Mouse (Mus musculus): ENCODE results near the gene Olfr66.
A peak's percentile ranks its signal among the peaks of the same experiment; 100 is the strongest.

Olfr66 gene

DNA sequence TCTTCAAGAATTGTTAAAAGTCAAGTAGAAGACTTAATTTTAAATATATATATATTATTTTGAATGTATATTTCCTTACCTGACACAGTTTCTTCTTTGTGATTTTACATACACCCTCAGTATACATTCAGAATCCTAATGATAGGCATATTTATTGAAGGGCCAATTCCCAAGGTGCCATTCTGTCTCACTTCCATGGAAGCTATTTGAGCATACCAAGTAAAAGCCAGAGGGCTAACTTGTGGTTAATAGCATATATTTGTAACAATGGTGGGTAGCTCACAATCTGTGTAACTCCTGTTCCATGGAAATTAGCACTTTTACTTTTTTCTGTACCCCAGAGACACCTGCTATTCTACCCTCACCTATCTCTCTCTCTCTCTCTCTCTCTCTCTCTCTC, at the start of gene Olfr66:
TSS of gene Olfr66 (minus strand) at position 101 of the 400 bp plus-strand sequence.
- no peak for DNase-seq

DNA sequence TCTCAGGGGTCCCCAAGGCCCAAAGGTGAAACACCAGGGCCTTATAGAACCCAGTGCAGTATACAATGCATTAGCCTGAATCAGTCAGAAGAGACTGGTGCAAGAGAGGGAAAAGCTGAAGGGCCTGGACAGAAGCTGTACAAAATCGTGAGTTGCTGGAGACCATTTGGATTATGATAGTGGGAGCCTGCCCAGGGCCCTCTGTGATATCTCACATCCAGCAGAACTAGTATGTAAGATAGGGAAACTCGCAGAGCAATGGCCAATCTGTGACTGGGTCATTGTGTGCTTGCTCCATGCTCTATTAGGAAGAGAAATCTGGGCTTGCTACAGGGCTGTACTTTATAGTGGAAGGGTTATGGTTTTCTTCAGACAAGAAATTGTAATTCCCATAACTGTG, 48.2 kb upstream of the Olfr66 start, which contains the start of gene Olfr632:
TSS of gene Olfr632 (plus strand) at position 84 of the 400 bp plus-strand sequence.
- no peak for DNase-seq

DNA sequence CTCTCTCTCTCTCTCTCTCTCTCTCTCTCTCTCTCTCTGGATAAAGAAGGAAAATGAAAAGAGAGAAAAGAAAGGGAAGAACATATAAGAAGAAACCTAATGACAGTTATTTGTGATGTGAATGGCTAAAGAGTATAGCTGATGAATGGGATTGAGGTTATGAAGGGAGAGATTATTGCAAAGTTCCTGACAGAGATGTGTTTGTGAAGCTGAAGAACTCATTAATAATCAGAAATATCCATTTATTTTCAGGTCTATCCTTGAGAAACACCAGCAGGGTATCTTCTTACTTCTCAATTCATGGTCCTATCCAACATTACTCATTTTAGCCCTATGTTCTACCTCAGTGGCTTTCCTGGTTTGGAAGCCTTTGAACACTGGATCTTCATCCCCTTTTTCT, 42.5 kb upstream of the Olfr66 start, which contains the start of gene Olfr631:
TSS of gene Olfr631 (plus strand) at position 301 of the 400 bp plus-strand sequence.
- no peak for DNase-seq

DNA sequence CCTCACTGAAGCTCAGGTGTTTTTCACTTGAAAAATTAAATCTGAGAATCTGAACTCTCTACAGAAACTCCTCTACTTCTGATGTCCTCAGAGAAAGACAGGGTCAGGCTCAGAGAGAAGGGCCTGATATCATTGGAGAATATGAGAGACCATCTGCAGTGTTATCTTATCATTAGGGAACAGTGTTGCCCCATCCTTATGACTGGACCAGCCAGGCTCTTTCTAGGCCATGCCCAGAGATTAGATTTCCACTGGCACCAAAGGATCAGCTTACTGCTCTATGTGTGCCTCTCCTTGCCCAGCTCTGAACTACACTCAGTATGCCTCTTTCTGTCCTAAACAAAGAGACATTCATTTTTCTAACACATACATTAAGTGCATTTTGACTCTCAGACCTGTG, 29.3 kb upstream of the Olfr66 start:
- DNase-seq = no peak

DNA sequence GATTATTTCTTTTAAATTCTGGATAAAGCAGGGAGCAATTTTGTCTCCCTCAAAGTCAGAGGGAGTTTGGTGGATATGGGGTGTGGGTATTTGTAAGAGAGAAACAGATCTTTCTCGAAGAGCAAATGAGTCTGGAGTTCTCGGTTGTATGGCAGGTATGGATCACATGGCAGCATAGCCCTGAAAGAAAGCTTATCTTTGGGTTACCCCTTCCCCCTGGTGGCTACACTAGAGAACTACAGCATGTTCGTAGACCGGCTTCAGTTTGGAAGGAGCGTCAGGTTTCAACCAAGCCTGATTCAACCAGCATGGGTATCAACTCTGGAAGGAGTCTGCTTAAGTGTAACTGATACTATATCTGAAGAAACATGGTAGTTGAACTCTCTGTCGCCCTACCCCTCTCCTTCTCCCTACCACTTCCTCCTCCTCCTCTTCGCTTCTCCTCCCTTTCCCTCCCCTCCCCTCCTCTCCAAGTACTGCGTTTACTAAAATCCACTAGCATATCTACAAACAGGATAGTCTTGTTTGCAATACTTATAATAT, 27.0 kb upstream of the Olfr66 start:
- peak; percentile 3 for DNase-seq

DNA sequence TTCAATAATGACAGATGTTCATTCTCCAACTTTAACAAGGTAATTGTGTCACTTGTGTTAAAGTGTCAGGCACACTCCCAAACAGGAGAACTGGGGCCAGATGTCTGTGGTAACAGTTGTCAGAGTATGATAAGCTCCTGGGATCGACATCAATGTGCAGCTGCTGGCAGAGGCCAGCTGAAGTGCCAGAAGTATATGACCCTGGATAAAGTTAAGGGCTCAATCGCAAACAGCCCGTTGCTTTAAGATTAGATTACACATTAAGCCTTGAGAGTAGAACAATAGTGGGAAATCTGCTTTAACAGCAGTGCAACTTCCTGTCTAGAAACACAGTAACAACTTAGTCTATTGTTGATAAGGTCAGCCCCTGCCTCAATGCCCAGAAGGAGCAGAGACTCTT, 24.0 kb upstream of the Olfr66 start:
- DNase-seq = no peak

DNA sequence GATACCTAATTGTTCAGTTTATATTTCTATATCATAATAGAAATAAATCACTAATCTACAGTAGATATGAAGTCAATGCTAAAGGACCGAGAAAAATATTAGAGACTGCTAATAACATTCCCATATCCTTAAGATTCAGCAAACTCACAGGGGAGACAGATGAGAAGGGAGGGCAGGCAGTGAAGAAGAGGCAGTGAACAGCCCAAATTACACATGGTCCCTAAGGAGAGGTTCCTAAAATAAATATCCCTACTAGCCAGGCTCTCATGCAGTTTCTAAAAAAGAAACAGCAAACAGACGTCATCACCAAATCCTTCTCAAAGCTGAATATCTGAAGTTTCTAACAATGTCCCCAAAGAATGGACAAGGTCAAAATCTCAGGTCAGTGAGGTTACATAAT, 17.1 kb upstream of the Olfr66 start, which contains the start of gene Olfr65:
TSS of gene Olfr65 (plus strand) at position 301 of the 400 bp plus-strand sequence.
- DNase-seq = no peak

DNA sequence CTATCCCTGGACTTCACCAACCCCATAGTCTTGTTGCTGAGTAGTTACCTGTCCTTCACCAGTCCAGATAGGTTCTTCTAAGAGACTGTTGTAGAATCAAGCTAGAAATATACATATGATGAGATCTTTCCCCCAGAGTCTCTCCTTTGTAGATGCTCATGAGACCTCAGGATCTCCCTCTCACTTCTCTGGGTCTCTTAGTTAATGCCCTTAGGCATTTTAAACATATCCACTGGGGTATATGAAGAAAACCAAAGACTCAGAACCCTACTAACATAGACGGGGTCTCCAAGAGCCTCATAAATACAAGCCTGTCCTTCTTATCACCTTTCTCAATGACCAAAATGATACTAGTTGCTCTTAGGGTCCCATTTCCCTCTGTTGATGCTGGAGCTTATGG, 8.3 kb upstream of the Olfr66 start, which contains the start of gene Olfr64:
TSS of gene Olfr64 (minus strand) at position 101 of the 400 bp plus-strand sequence.
- DNase-seq = no peak

DNA sequence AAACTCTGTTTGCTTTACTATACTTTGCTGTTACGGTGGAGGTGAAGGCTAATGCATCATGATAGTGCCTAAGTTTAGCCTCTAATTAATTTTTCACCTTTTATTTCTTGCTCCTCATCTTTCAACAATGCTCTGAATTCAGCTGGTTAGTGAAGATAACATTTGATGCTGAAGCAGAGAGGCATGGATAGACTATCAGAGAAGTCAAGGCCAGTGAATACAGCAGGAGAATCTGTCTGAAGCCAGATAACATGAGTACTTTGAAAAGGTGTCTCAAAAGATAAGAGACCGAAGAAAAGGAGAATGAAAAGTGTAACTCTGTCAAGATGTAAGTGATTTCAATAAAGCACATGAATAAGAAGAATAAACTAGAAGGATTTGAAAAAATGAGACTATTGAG, 9.0 kb downstream of the Olfr66 start:
- no peak for DNase-seq

DNA sequence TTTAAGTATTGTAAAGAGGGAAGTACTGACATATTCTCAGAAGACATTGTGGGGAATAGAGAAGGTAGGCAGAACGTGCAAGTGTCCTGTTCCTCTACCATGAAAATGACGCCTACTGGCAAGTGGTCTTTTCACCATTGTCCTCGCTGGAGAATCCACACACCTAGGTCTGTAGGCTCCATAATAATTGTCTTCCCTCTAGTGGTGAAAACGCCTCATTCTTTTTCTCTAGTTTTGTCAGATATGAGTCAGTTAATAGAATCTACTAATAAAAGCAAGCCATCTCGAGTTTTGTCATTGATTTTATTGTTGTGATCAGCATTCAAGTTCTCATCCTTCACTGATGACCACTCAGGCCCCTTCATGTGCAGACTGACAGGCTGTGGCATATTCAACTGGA, 11.6 kb downstream of the Olfr66 start:
- DNase-seq = no peak

DNA sequence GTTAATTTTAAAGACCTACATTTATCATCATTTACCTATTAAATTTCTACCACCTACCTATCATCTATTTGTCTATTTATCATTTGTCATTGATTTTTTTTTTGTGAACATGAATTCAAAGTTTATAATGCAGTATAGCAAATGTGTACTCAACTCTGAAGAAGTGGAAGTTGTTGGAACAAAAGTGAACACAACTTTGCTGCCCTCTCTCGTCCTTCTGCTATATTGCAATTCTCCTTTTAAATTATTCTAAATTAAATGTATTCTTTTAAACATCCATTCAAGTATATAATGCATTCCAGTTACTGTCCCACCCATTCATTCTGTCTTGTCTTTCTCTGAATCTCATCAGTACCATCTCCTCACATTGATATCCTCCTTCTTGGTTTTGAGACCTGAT, 13.0 kb downstream of the Olfr66 start:
- DNase-seq = no peak

DNA sequence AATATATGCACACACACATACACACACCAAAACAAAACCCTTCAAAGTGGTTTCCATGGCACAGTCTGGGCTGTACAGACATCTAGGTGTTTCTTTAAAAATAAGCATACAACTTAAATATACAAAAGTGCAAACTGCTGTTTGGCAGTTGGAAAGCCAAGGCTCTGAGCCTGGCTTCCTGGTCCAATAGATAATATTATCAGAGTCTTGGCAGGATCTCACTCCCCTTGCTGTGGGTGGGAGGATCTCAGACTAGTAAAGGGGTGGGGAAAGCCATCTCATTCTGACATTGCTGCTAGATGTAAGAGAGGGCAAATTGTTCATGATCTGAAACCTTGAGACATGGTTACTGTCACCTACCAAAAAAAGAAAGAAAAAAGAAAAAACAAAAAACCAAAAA, 15.4 kb downstream of the Olfr66 start:
- DNase-seq = no peak

DNA sequence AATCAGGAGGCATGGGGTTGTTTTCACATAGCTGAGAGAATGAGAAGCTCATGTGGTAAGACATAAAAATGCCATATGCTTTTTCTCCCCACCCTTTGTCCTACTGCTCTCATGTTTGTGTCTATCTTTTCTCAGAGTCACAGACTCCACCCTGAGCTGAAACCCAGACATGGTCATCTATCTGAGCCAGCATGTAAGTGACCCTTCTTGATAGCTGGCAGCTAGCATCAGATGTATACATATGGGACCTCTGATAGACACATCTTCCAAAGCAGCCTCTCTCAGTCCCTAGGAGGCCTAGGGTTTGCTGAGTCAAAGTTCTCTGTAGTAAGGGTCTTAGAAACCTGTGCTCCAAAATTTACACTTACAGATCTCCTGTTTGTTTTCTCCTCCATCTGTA, 20.3 kb downstream of the Olfr66 start:
- DNase-seq = no peak

DNA sequence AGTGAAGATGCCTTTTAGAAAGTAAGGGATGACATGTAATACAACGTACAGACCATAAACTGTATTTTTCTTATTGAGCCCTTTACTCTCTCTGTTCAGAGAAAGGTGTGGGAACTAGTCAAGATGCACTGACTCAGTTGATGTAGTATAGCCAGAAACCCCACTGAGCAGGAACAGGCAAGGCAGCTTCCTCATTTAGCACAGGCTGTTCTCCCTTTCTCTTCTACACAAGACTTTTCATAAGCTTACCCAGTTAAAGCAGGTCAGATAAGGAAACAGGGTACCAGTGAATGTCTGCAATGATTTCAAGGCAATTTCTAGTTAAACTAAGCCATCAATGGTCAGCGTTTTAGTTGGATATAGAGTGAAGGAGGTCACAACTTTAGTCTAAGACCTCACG, 24.5 kb downstream of the Olfr66 start:
- DNase-seq = no peak

DNA sequence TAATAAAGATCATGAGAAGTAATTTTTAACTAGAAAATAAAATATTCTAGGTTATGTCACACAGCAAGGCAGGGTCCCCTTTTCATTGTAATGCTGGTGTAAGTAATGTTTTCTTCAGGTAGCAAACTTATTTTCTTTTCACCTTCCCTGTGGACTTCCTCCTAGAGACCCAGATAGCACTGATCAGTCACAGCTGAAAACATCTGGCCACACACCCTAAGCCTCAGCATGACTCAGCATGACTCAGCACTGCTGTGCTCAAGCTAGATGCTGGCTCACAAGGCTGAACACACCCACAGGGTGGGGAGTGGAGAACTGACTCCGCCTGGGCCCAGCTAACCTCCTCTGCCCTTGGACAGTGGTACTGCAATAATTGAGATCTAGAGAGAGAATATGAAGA, 25.2 kb downstream of the Olfr66 start:
- no peak for DNase-seq

DNA sequence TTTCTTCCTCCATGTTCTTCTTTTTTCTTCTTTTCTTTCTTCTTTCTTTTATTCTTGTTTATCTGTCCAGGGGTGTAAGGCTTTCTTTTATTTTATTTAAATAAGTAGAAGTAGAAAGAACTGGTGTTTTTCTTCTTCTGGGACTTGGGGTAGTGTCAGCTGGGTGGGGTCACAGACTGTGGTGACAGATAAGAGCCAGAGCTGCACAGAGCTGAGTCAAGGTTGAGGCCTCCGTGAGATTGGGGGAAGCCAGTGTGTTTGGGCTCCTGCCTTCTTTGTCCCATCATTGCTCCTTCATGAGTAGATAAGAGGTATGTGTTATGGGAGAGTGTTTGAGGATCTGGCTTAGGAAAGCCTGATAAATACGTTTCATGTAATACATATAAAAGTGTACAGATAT, 27.0 kb downstream of the Olfr66 start:
- DNase-seq = no peak

DNA sequence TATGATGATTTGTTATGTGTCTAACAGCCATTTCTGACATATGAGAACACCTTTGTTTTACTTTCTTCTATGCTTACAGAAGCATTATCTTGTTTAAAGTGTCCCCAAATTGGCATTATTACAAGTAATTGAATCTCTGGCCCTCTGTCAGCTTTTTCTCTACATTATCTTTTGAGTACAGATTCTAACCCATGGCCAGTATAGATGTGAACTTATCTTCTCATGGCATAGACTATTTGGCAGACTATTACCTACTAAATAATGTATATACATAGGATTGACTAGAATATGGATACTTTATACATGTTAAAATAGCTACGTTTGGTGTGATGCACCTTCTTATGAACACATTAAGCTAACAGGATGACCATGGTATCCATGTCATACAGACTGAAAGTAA, 31.4 kb downstream of the Olfr66 start:
- no peak for DNase-seq

DNA sequence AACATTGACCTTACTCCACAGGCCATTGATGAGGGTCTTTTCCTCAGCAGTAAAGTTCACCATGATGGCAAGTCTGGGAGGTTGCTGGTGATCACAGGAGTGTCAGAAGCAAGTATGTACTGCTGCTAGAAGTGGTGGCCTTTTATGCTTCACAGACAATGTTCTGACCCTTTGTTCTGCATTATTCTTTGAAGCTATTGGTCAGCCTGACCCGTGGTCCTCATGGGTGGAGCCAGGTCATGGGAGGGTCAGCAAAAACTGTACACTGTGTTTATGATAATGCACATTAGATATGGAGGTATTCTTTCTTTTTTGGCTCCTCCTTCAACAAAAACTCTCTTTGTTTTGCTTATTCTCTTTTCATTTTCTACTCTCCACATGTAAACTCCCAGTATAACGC, 33.0 kb downstream of the Olfr66 start, which contains the start of gene Hbb-y:
TSS of gene Hbb-y (minus strand) at position 127 of the 400 bp plus-strand sequence.
- no peak for DNase-seq

DNA sequence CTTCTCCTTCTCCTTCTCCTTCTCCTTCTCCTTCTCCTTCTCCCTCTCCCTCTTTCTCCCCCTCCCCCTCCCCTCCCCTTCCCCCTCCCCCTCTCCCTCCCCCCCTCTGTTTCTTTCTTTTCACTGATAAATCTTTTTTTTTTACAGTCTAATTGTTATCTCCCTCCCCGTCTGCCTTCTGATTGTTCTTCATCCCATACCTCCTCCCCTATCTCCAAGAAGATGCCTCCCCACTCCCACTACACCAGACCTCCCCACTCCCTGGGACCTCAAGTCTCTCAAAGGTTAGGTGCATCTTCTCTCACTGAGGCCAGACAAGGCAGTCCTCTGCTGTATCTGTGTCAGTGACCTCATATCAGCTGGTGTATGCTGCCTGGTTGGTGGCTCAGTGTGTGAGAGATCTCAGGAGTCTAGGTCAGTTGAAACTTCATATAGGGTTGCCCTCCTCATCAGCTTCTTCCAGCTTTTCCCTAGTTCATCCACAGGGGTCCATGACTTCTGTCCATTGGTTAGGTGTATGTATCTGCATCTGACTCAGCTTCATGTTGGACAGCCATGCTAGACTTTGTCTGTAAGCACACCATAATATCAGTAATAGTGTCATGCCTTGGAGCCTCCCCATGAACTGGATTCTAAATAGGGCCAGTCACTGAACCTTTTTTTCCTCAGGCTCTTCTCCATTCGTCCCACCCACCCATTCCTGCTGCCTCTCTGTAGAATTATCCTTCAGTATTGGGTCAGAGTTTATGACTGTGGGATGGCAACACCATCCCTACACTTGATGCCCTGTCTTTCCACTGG, 41.3 kb downstream of the Olfr66 start:
- no peak for DNase-seq

DNA sequence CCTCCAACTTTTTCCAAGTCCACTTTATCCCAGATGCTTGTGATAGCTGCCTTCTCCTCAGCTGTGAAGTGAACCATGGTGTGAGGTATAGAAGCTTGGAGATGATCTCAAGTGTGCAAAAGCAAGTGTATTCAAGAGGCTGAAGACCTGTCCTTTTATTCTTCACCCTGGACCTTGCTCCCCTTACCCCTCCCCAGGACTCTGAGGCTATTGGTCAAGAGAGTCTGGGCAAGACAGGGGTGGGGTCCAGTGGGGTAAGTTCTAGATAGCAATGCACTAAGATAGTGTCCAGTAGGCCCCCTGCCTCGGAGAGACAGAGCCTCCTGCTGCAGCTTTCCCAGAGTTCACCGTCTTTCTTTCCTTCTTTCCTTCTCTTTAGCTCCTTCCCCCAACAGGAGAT, 43.0 kb downstream of the Olfr66 start, which contains the start of gene Hbb-bh1:
TSS of gene Hbb-bh1 (minus strand) at position 131 of the 400 bp plus-strand sequence.
- no peak for DNase-seq

DNA sequence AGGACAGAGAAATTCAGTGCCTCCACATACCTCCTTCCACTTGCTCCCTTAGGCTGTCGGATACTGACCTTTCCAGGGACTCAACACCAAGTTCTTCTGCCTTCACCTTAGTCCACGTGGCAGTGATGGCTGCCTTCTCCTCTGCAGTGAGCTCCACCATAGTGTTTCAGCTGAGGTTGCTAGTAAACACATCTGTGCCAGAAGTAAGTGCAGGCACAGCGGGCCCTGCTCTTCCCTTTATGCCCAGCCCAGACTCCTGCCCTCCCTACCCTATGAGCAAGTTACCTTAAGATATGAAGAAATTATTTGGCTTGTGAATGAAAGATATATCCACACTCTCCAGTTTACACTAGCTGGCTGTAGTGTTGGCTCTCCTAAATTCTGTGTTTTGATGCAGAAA, 45.8 kb downstream of the Olfr66 start, which contains the start of gene Hbb-bh2:
TSS of gene Hbb-bh2 (minus strand) at position 253 of the 400 bp plus-strand sequence.
- no peak for DNase-seq
